Mouse (Mus musculus) left cerebral cortex, postnatal 10 days (tissue): ENCODE results near the gene Fbxl20. TPM values are rescaled to one million over a fixed set of nuclear protein-coding genes. Genes with fewer than 3 reads are reported as not detected.

Experiments used
- total RNA-seq, 2 experiments: library from RNA; stranded (reverse); gene quantifications; 2 replicates each; pipeline ENCODE4 v1.2.3; 2021

Gene Fbxl20
- total RNA-seq, 2 experiments from 2014 or later, result 29.7 to 34.5 TPM

Other genes starting within 250 kb of the Fbxl20 start
- 1 to 10 TPM; 5.9 to 8.3 TPM for gene Plxdc1, start 164.0 kb downstream of the Fbxl20 start, total RNA-seq
- gene Arl5c, start 154.2 kb downstream of the Fbxl20 start, total RNA-seq, result 1 to 10 TPM; 2.6 to 3.7 TPM
- gene Cacnb1, start 127.4 kb downstream of the Fbxl20 start, total RNA-seq, result 100 to 1,000 TPM; 118 to 121 TPM
- 100 to 1,000 TPM; 571 to 605 TPM for gene Rpl19, start 123.7 kb downstream of the Fbxl20 start, total RNA-seq
- 10 to 100 TPM; 15.3 to 17.7 TPM for gene Stac2, start 96.9 kb downstream of the Fbxl20 start, total RNA-seq
- gene Med1, start 42.9 kb upstream of the Fbxl20 start, total RNA-seq, result 10 to 100 TPM; 45.9 to 48.9 TPM
- 10 to 100 TPM; 34.4 to 35.4 TPM for gene Cdk12, start 52.7 kb upstream of the Fbxl20 start, total RNA-seq
- 10 to 100 TPM; 63.4 to 67.0 TPM for gene Neurod2, start 179.2 kb upstream of the Fbxl20 start, total RNA-seq
- gene Ppp1r1b, start 198.0 kb upstream of the Fbxl20 start, total RNA-seq, result 100 to 1,000 TPM in 1 of 2 experiments, 10 to 100 TPM in 1; 59.5 to 126 TPM
- gene Stard3, start 208.0 kb upstream of the Fbxl20 start, total RNA-seq, result 10 to 100 TPM; 19.8 to 20.2 TPM
- 1 to 10 TPM; 5.4 to 6.9 TPM for gene Tcap, start 233.4 kb upstream of the Fbxl20 start, total RNA-seq
- 1 to 10 TPM in 1 of 2 experiments, under 1 TPM in 1; 0.61 to 1.1 TPM for gene Pnmt, start 236.0 kb upstream of the Fbxl20 start, total RNA-seq